Mouse (Mus musculus) limb, embryonic 11.5 days (tissue): ENCODE measurements around the gene Nat10. TPM values are rescaled to one million over a fixed set of nuclear protein-coding genes. Genes with fewer than 3 reads are reported as not detected.
A peak's percentile ranks its signal among the peaks of the same experiment; 100 is the strongest.

Source experiments
- ATAC-seq: fragments of 200-750 bp; cut with Nextera tagmentation; 2 replicates; pipeline ENCODE4 v1.8.0; 2017; ENCODE audit warnings: low read depth; ENCODE audit not compliant: insufficient number of reproducible peaks, low FRiP score, low TSS enrichment
- DNase-seq: peaks from one replicate; pipeline ENCODE4 v3.0.0-alpha.2; 2015; ENCODE audit warnings: low spot score
- H3K27ac ChIP-seq: fragments of 300-500 bp; sonication (generic); replicated peaks from 2 replicates; pipeline ENCODE4 v1.5.1; 2014; ENCODE audit warnings: low read depth, mild to moderate bottlenecking, low read length
- H3K27me3 ChIP-seq: fragments of 300-500 bp; sonication (generic); 2 replicates; pipeline ENCODE4 v1.6.1; 2014; ENCODE audit warnings: mild to moderate bottlenecking, low read length, mixed read lengths; ENCODE audit not compliant: control insufficient read depth, insufficient read depth
- H3K36me3 ChIP-seq: fragments of 300-500 bp; sonication (generic); 2 replicates; pipeline ENCODE4 v1.6.1; 2014; ENCODE audit warnings: mild to moderate bottlenecking, low read length, moderate library complexity, mixed read lengths; ENCODE audit not compliant: control insufficient read depth, insufficient read depth
- H3K4me1 ChIP-seq: fragments of 300-500 bp; sonication (generic); 2 replicates; pipeline ENCODE4 v1.6.1; 2014; ENCODE audit warnings: low read length, mixed read lengths; ENCODE audit not compliant: control insufficient read depth, insufficient read depth
- H3K4me2 ChIP-seq: fragments of 300-500 bp; sonication (generic); 2 replicates; pipeline ENCODE4 v1.6.1; 2014; ENCODE audit warnings: low read depth, mild to moderate bottlenecking, moderate library complexity; ENCODE audit not compliant: severe bottlenecking
- H3K4me3 ChIP-seq: fragments of 300-500 bp; sonication (generic); 2 replicates; pipeline ENCODE4 v1.5.1; 2014; ENCODE audit warnings: low read depth, low read length
- H3K9ac ChIP-seq: fragments of 300-500 bp; sonication (generic); 2 replicates; pipeline ENCODE4 v1.6.1; 2014; ENCODE audit warnings: mild to moderate bottlenecking, low read length
- H3K9me3 ChIP-seq: fragments of 300-500 bp; sonication (generic); 2 replicates; pipeline ENCODE4 v1.6.1; 2016; ENCODE audit warnings: low read length; ENCODE audit not compliant: control insufficient read depth
- WGBS: fragments of 180-500 bp; shearing (Covaris S2); extraction: QIAGEN DNeasy Blood & Tissue Kit; methylation state at CpG from one replicate; pipeline ENCODE4 v1.1.7; 2014; 5-methylcytosine and 5-hydroxymethylcytosine counted together
- polyA plus RNA-seq: library from polyadenylated mRNA; unstranded; fragments of >200 nt; fragmentation: Nextera tagmentation; extraction: Ambion mirVana; gene quantifications from 2 replicates; pipeline ENCODE4 v1.2.1, GENCODE M21; 2014

Nat10 gene
- polyA plus RNA-seq, 1 experiment from 2014 or later, result 29.4 TPM

GRCm38 (mm10) chr2:103796211-103796860, 35.3 kb upstream of the Nat10 start:
- Histone ChIP-seq H3K4me2 (peak overlapping the region; percentile 44), H3K9me3 (no peaks in the 10 kb centered on the region), H3K4me3 (peak overlapping the region; percentile 94), H3K36me3 (peaks cover 5% of the 10 kb centered on the region; the same call in 1 of the 2 replicates), H3K27ac (peak overlapping the region; percentile 100), H3K27me3 (no peaks in the 10 kb centered on the region), H3K9ac (peak overlapping the region; percentile 92), H3K4me1 (peaks cover 6% of the 10 kb centered on the region)
- under 1% methylated on average over 42 of the region's 42 CpGs for WGBS
- DNase-seq (peak; percentile 76), ATAC-seq (peak; percentile 10; the same call in 1 of the 2 replicates)

GRCm38 (mm10) chr2:103795843-103796210, 34.8 kb upstream of the Nat10 start:
- WGBS, result 0% methylated on average over 11 of the region's 11 CpGs
- Histone ChIP-seq H3K4me3 (peak overlapping the region; percentile 94), H3K36me3 (peaks cover 5% of the 10 kb centered on the region), H3K4me1 (peaks cover 6% of the 10 kb centered on the region), H3K9me3 (no peaks in the 10 kb centered on the region), H3K27me3 (no peaks in the 10 kb centered on the region), H3K27ac (peak overlapping the region; percentile 100), H3K4me2 (peak overlapping the region; percentile 44), H3K9ac (peak overlapping the region; percentile 92)
- ATAC-seq (peak; percentile 59; the same call in 1 of the 2 replicates), DNase-seq (peak; percentile 84)

- no peak overlapping the region for H3K4me2 ChIP-seq
- H3K27me3 ChIP-seq, result no peaks in the 10 kb centered on the region
Measured at GRCm38 (mm10) chr2:103792009-103792408, 30.9 kb upstream of the Nat10 start.

GRCm38 (mm10) chr2:103785735-103786134, 24.7 kb upstream of the Nat10 start:
- WGBS, result 96% methylated on average over 1 of the region's 1 CpGs
- Histone ChIP-seq H3K9ac (no peak overlapping the region), H3K27me3 (no peaks in the 10 kb centered on the region), H3K36me3 (peaks cover 6% of the 10 kb centered on the region), H3K9me3 (no peaks in the 10 kb centered on the region), H3K4me1 (no peaks in the 10 kb centered on the region), H3K27ac (no peak overlapping the region), H3K4me3 (no peak overlapping the region), H3K4me2 (no peak overlapping the region)
- DNase-seq (no peak), ATAC-seq (no peak)

More at GRCm38 (mm10) chr2:103792009-103792408, 30.9 kb upstream of the Nat10 start:
- DNase-seq, result no peak
- Histone ChIP-seq H3K9me3 (no peaks in the 10 kb centered on the region), H3K27ac (no peak overlapping the region), H3K4me3 (no peak overlapping the region), H3K4me1 (peaks cover 2% of the 10 kb centered on the region; the same call in 1 of the 2 replicates), H3K36me3 (peaks cover 5% of the 10 kb centered on the region), H3K9ac (no peak overlapping the region)
- ATAC-seq, result no peak
- 100% methylated on average over 1 of the region's 1 CpGs for WGBS

GRCm38 (mm10) chr2:103784621-103785020, 23.6 kb upstream of the Nat10 start:
- H3K4me3 ChIP-seq, result no peak overlapping the region
- H3K27me3 ChIP-seq, result no peaks in the 10 kb centered on the region
- H3K9me3 ChIP-seq, result no peaks in the 10 kb centered on the region
- H3K9ac ChIP-seq, result no peak overlapping the region
- no peak overlapping the region for H3K4me2 ChIP-seq
- ATAC-seq (no peak), DNase-seq (peak; percentile 34)
- H3K4me1 ChIP-seq, result no peaks in the 10 kb centered on the region
- H3K36me3 ChIP-seq, result peaks cover 9% of the 10 kb centered on the region
- H3K27ac ChIP-seq, result no peak overlapping the region
- WGBS, result 92% methylated on average over 4 of the region's 4 CpGs

- WGBS, result 41% methylated on average over 1 of the region's 1 CpGs
- Histone ChIP-seq H3K27ac (no peak overlapping the region), H3K4me2 (no peak overlapping the region), H3K27me3 (no peaks in the 10 kb centered on the region), H3K9me3 (no peaks in the 10 kb centered on the region), H3K36me3 (peaks cover 2% of the 10 kb centered on the region), H3K4me3 (no peak overlapping the region), H3K9ac (no peak overlapping the region), H3K4me1 (no peaks in the 10 kb centered on the region)
- peak; percentile 20 for DNase-seq
- no peak for ATAC-seq
Measured at GRCm38 (mm10) chr2:103762492-103762891, 1.4 kb upstream of the Nat10 start.

GRCm38 (mm10) chr2:103761993-103762392, 923 bp upstream of the Nat10 start:
- Histone ChIP-seq H3K27ac (no peak overlapping the region), H3K4me2 (peak overlapping the region; percentile 70; the same call in 1 of the 2 replicates), H3K9me3 (no peaks in the 10 kb centered on the region), H3K4me3 (no peak overlapping the region), H3K36me3 (peaks cover 2% of the 10 kb centered on the region), H3K9ac (no peak overlapping the region), H3K4me1 (no peaks in the 10 kb centered on the region), H3K27me3 (no peaks in the 10 kb centered on the region)
- no peak for ATAC-seq
- 39% methylated on average over 4 of the region's 4 CpGs for WGBS
- peak; percentile 20 for DNase-seq

- Histone ChIP-seq H3K36me3 (peaks cover 3% of the 10 kb centered on the region; the same call in 1 of the 2 replicates), H3K9me3 (no peaks in the 10 kb centered on the region), H3K27ac (no peak overlapping the region), H3K4me3 (peak overlapping the region; percentile 58), H3K4me1 (no peaks in the 10 kb centered on the region), H3K27me3 (no peaks in the 10 kb centered on the region), H3K4me2 (peak overlapping the region; percentile 70), H3K9ac (peak overlapping the region; percentile 62)
- ATAC-seq, result peak; percentile 24; the same call in 1 of the 2 replicates
- under 1% methylated on average over 12 of the region's 12 CpGs for WGBS
- peak; percentile 35 for DNase-seq
Measured at GRCm38 (mm10) chr2:103760421-103760820, 649 bp downstream of the Nat10 start.
